Mouse (Mus musculus) urinary bladder, postnatal 14 days (tissue): Measurements from ENCODE around the gene Ube2l6.
A peak's percentile ranks its signal among the peaks of the same experiment; 100 is the strongest.
"Not testable (repeated sequence)": the region's sequence is repeated elsewhere in the genome, so short reads cannot be mapped to it uniquely, and the experiment has no call there.

Source experiments
- DNase-seq: peaks from one replicate; pipeline ENCODE4 v3.0.0; 2021; ENCODE audit warnings: low spot score

The Ube2l6 gene

GRCm38 (mm10) chr2:84793154-84793553 is 5.5 kb upstream of the Ube2l6 start:
- DNase-seq, result no peak

GRCm38 (mm10) chr2:84793871-84794270 is 4.8 kb upstream of the Ube2l6 start:
- no peak for DNase-seq

- peak; percentile 75 for DNase-seq
These were observed 665 bp upstream of the Ube2l6 start for GRCm38 (mm10) chr2:84797833-84798492.

GRCm38 (mm10) chr2:84799041-84799561 is 473 bp downstream of the Ube2l6 start:
- DNase-seq, result peak; percentile 73

GRCm38 (mm10) chr2:84800304-84800703 is 1.7 kb downstream of the Ube2l6 start:
- DNase-seq, result no peak

GRCm38 (mm10) chr2:84801223-84801622 is 2.6 kb downstream of the Ube2l6 start:
- not testable (repeated sequence) for DNase-seq

- no peak for DNase-seq
These were observed 5.3 kb downstream of the Ube2l6 start for GRCm38 (mm10) chr2:84803963-84804362.

GRCm38 (mm10) chr2:84806546-84806945 is 7.9 kb downstream of the Ube2l6 start:
- DNase-seq, result no peak

- DNase-seq, result no peak
These were observed 10.7 kb downstream of the Ube2l6 start for GRCm38 (mm10) chr2:84809330-84809729.

- no peak for DNase-seq
These were observed 11.9 kb downstream of the Ube2l6 start for GRCm38 (mm10) chr2:84810526-84810885.

GRCm38 (mm10) chr2:84810886-84811577 is 12.4 kb downstream of the Ube2l6 start:
- DNase-seq, result peak; percentile 81

GRCm38 (mm10) chr2:84811880-84812279 is 13.3 kb downstream of the Ube2l6 start:
- no peak for DNase-seq

GRCm38 (mm10) chr2:84812676-84813075 is 14.0 kb downstream of the Ube2l6 start:
- DNase-seq, result no peak

- no peak for DNase-seq
These were observed 21.2 kb downstream of the Ube2l6 start for GRCm38 (mm10) chr2:84819861-84820260.

GRCm38 (mm10) chr2:84822552-84822951 is 23.9 kb downstream of the Ube2l6 start, which contains the start of gene Smtnl1:
Gene Smtnl1, minus strand, starts transcription at chr2:84822652.
- no peak for DNase-seq

GRCm38 (mm10) chr2:84823237-84823636 is 24.6 kb downstream of the Ube2l6 start:
- no peak for DNase-seq

- DNase-seq, result peak; percentile 82
These were observed 28.1 kb downstream of the Ube2l6 start, which contains the start of gene Timm10 for GRCm38 (mm10) chr2:84826488-84827282. Gene Timm10, plus strand, starts transcription at chr2:84826997.

- peak; percentile 22 for DNase-seq
These were observed 28.8 kb downstream of the Ube2l6 start for GRCm38 (mm10) chr2:84827283-84827920.

- DNase-seq, result peak; percentile 89
These were observed 33.2 kb downstream of the Ube2l6 start for GRCm38 (mm10) chr2:84831666-84832391.

GRCm38 (mm10) chr2:84837107-84837506 is 38.5 kb downstream of the Ube2l6 start:
- DNase-seq, result no peak
